Mouse (Mus musculus): ENCODE measurements at regions not wholly inside any gene's neighbourhood (a gene's known extent, or its start where the extent isn't known, plus 50 kb on each side); places are given as distances from the start of the nearest gene placed in this dataset.

DNA sequence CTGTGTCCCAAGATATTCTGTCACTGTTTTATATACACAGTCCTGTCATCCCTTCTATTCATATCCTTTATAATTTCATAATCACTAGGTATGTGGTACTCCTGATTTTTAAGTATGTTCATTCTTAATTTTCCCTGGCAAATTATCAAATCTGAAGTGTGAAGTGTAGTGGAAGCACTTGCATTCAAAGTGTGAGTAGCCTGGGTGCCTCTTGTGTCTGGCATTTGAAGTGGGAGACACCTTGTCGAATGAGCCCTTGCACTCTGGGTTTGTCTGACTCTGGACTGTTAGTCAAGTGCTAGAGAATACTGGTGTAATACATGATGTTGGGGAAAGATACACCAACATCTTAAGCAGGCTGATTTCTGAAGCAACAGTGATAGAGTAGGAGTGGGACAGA lies 852.6 kb downstream of the Efnb2 start:
- no peak for DNase-seq (ENCODE audit: low spot score)
- Histone ChIP-seq H3K27me3 (ENCODE audit: control insufficient read depth, insufficient read depth, low read length) (no peaks in the 10 kb centered on the region), H3K4me1 (replicated peaks; ENCODE audit: control insufficient read depth, insufficient read depth, low read length) (no peaks in the 10 kb centered on the region), H3K4me3 (ENCODE audit: low read depth, low read length) (no peak overlapping the region), H3K36me3 (ENCODE audit: control insufficient read depth, insufficient read depth, low read length) (no peaks in the 10 kb centered on the region), H3K4me2 (replicated peaks; ENCODE audit: low read depth, low read length) (no peak overlapping the region), H3K9me3 (ENCODE audit: control insufficient read depth, low read length) (no peaks in the 10 kb centered on the region), H3K27ac (ENCODE audit: low read depth, low read length) (no peak overlapping the region), H3K9ac (ENCODE audit: low read depth, low read length) (no peak overlapping the region)
- 82% methylated on average over 1 of the region's 1 CpGs for WGBS
- no peak for ATAC-seq (ENCODE audit: low FRiP score)

DNA sequence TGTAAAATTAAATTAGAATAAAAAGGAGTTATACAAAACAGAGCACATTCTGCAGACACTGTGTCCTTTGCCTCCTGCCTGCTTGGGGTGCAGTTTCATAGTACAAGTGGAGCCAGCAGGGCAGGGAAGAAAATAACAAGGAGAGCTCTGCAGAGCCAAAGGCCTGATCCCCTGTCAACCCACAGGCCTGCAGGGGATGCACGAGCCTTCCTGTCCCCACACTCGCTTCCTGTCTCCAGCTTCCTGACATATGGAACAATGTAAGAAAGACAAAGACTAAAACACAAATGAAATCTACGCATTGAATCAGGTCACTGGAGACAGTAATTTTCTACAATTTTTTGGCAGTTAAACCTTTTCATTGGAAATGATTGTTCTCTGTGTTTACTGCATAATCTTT lies 861.8 kb downstream of the Efnb2 start:
- WGBS: 72% methylated on average over 3 of the region's 3 CpGs
- Histone ChIP-seq H3K4me3 (ENCODE audit: low read depth, low read length) (no peak overlapping the region), H3K27ac (ENCODE audit: low read depth, low read length) (no peak overlapping the region), H3K4me1 (replicated peaks; ENCODE audit: control insufficient read depth, insufficient read depth, low read length) (no peaks in the 10 kb centered on the region), H3K9ac (ENCODE audit: low read depth, low read length) (no peak overlapping the region), H3K9me3 (ENCODE audit: control insufficient read depth, low read length) (no peaks in the 10 kb centered on the region), H3K4me2 (replicated peaks; ENCODE audit: low read depth, low read length) (no peak overlapping the region), H3K27me3 (ENCODE audit: control insufficient read depth, insufficient read depth, low read length) (no peaks in the 10 kb centered on the region), H3K36me3 (ENCODE audit: control insufficient read depth, insufficient read depth, low read length) (no peaks in the 10 kb centered on the region)
- ATAC-seq (ENCODE audit: low FRiP score) (no peak), DNase-seq (ENCODE audit: low spot score) (no peak)

DNA sequence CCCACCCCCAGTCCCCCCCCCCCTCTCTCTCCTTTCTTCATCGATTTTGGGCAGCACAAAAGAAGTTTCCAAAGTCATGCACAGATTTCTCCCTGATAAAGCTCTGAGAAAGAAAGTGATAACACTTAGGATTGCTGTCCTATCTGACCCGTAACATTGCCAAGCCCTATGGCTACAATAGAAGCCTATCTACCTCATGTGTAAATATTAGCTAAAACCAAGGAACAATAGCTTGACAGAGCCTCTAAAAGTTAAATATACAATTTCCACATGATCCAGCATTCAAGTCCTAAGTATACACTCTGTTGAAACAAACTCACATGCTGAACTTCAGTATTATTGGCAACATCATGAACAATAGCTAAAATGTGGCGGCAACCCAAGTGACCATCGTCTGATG lies 864.9 kb downstream of the Efnb2 start:
- Histone ChIP-seq H3K27me3 (ENCODE audit: control insufficient read depth, insufficient read depth, low read length) (no peaks in the 10 kb centered on the region), H3K4me1 (replicated peaks; ENCODE audit: control insufficient read depth, insufficient read depth, low read length) (no peaks in the 10 kb centered on the region), H3K9ac (ENCODE audit: low read depth, low read length) (no peak overlapping the region), H3K4me2 (replicated peaks; ENCODE audit: low read depth, low read length) (no peak overlapping the region), H3K27ac (ENCODE audit: low read depth, low read length) (no peak overlapping the region), H3K36me3 (ENCODE audit: control insufficient read depth, insufficient read depth, low read length) (no peaks in the 10 kb centered on the region), H3K9me3 (ENCODE audit: control insufficient read depth, low read length) (no peaks in the 10 kb centered on the region), H3K4me3 (ENCODE audit: low read depth, low read length) (no peak overlapping the region)
- 83% methylated on average over 4 of the region's 4 CpGs for WGBS
- DNase-seq (ENCODE audit: low spot score): no peak
- no peak for ATAC-seq (ENCODE audit: low FRiP score)

DNA sequence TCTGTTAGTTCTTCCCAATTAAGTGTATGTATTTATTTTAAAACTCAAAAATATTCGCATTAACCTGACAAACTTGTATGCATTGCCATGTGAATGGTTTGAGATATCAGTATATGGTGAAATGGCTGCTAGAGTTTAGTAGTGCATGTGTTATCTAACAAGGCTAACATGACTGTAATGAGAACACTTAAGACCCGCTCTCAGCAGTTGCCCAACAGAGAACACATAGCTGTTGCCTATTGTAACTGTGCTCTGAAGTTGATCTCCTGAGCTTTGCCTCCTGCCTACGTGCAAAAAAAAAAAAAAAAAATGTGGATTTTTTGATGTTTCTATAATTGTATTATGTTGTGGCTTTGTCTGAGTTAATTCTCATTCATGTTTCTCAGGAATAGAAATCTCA lies 897.2 kb downstream of the Efnb2 start:
- no peak overlapping the region for H3K4me2 ChIP-seq (replicated peaks; ENCODE audit: low read depth, low read length)
- ATAC-seq (ENCODE audit: low FRiP score) (no peak), DNase-seq (ENCODE audit: low spot score) (no peak)
- H3K4me1 ChIP-seq (replicated peaks; ENCODE audit: control insufficient read depth, insufficient read depth, low read length): no peaks in the 10 kb centered on the region
- H3K9me3 ChIP-seq (ENCODE audit: control insufficient read depth, low read length): no peaks in the 10 kb centered on the region
- no peaks in the 10 kb centered on the region for H3K27me3 ChIP-seq (ENCODE audit: control insufficient read depth, insufficient read depth, low read length)
- no peak overlapping the region for H3K4me3 ChIP-seq (ENCODE audit: low read depth, low read length)
- no peak overlapping the region for H3K9ac ChIP-seq (ENCODE audit: low read depth, low read length)
- 66% methylated on average over 3 of the region's 3 CpGs for WGBS
- H3K27ac ChIP-seq (ENCODE audit: low read depth, low read length): no peak overlapping the region
- no peaks in the 10 kb centered on the region for H3K36me3 ChIP-seq (ENCODE audit: control insufficient read depth, insufficient read depth, low read length)

DNA sequence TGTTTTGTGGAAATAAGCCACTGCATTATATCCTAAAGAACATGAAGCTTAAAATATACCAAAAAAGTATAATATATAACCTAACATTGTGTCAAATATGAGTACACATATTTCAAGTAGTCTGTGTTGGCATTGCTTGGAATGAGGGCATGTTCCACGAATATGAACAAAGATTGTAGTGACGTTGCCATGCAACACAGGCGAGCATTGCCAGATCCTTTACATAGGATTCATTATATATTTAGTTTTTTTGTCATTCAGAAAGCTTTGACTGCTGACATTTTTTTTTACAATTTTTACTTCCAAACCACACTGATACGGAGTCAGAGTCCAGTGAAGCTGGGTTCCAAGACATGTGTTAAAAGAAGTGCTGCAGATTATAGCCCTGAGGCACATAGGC lies 900.1 kb downstream of the Efnb2 start:
- H3K9me3 ChIP-seq (ENCODE audit: control insufficient read depth, low read length): no peaks in the 10 kb centered on the region
- H3K27me3 ChIP-seq (ENCODE audit: control insufficient read depth, insufficient read depth, low read length): no peaks in the 10 kb centered on the region
- ATAC-seq (ENCODE audit: low FRiP score) (no peak), DNase-seq (ENCODE audit: low spot score) (no peak)
- H3K4me2 ChIP-seq (replicated peaks; ENCODE audit: low read depth, low read length): no peak overlapping the region
- no peaks in the 10 kb centered on the region for H3K4me1 ChIP-seq (replicated peaks; ENCODE audit: control insufficient read depth, insufficient read depth, low read length)
- no peak overlapping the region for H3K9ac ChIP-seq (ENCODE audit: low read depth, low read length)
- no peak overlapping the region for H3K27ac ChIP-seq (ENCODE audit: low read depth, low read length)
- no peaks in the 10 kb centered on the region for H3K36me3 ChIP-seq (ENCODE audit: control insufficient read depth, insufficient read depth, low read length)
- WGBS: 85% methylated on average over 4 of the region's 4 CpGs
- no peak overlapping the region for H3K4me3 ChIP-seq (ENCODE audit: low read depth, low read length)

DNA sequence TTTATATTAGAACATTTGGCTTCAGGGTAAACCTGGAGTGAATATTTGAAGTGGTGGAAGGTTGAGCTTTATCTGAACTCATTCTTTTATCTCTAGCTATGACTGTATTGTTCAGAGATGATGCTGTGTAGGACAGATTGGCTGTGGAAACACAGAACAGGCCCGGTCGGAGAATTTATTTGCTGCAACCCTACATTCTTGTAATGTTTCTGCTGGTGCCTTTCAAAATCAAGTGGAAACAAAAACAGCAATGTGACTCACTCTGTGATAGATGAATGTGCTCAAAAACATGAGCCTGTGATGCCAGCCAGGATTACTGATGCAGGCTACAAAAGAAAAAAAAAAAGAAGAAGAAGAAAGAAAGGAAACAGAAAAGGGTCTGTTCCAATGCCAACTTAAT lies 928.3 kb downstream of the Efnb2 start:
- no peak overlapping the region for H3K27ac ChIP-seq (ENCODE audit: low read depth, low read length)
- H3K4me2 ChIP-seq (replicated peaks; ENCODE audit: low read depth, low read length): no peak overlapping the region
- no peak overlapping the region for H3K9ac ChIP-seq (ENCODE audit: low read depth, low read length)
- ATAC-seq (ENCODE audit: low FRiP score) (no peak), DNase-seq (ENCODE audit: low spot score) (no peak)
- H3K27me3 ChIP-seq (ENCODE audit: control insufficient read depth, insufficient read depth, low read length): no peaks in the 10 kb centered on the region
- no peaks in the 10 kb centered on the region for H3K36me3 ChIP-seq (ENCODE audit: control insufficient read depth, insufficient read depth, low read length)
- H3K4me3 ChIP-seq (ENCODE audit: low read depth, low read length): no peak overlapping the region
- WGBS: 76% methylated on average over 2 of the region's 2 CpGs
- H3K4me1 ChIP-seq (replicated peaks; ENCODE audit: control insufficient read depth, insufficient read depth, low read length): no peaks in the 10 kb centered on the region
- no peaks in the 10 kb centered on the region for H3K9me3 ChIP-seq (ENCODE audit: control insufficient read depth, low read length)

DNA sequence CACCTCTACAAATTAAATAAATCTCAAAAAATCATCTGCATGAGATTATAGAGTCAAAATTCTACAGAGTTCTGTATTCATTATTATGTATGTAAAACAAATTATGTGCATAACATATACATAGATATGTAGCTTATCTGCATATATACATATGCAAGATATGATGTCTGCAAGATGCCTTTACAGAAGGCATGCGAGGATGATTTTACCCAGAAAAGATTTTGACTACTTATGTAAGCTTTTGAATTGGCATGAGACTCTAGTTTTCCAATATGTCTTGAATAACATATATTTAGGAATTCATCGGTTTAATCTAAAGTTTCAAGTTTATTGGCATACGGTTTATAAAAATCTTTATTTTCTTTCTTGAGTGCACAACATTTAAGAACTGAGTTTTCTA lies 939.2 kb downstream of the Efnb2 start:
- no peaks in the 10 kb centered on the region for H3K27me3 ChIP-seq (ENCODE audit: control insufficient read depth, insufficient read depth, low read length)
- no peaks in the 10 kb centered on the region for H3K9me3 ChIP-seq (ENCODE audit: control insufficient read depth, low read length)
- no peak overlapping the region for H3K27ac ChIP-seq (ENCODE audit: low read depth, low read length)
- H3K9ac ChIP-seq (ENCODE audit: low read depth, low read length): no peak overlapping the region
- ATAC-seq (ENCODE audit: low FRiP score): no peak
- H3K4me1 ChIP-seq (replicated peaks; ENCODE audit: control insufficient read depth, insufficient read depth, low read length): no peaks in the 10 kb centered on the region
- H3K4me2 ChIP-seq (replicated peaks; ENCODE audit: low read depth, low read length): no peak overlapping the region
- H3K4me3 ChIP-seq (ENCODE audit: low read depth, low read length): no peak overlapping the region
- 93% methylated on average over 3 of the region's 3 CpGs for WGBS
- H3K36me3 ChIP-seq (ENCODE audit: control insufficient read depth, insufficient read depth, low read length): no peaks in the 10 kb centered on the region
- no peak for DNase-seq (ENCODE audit: low spot score)

DNA sequence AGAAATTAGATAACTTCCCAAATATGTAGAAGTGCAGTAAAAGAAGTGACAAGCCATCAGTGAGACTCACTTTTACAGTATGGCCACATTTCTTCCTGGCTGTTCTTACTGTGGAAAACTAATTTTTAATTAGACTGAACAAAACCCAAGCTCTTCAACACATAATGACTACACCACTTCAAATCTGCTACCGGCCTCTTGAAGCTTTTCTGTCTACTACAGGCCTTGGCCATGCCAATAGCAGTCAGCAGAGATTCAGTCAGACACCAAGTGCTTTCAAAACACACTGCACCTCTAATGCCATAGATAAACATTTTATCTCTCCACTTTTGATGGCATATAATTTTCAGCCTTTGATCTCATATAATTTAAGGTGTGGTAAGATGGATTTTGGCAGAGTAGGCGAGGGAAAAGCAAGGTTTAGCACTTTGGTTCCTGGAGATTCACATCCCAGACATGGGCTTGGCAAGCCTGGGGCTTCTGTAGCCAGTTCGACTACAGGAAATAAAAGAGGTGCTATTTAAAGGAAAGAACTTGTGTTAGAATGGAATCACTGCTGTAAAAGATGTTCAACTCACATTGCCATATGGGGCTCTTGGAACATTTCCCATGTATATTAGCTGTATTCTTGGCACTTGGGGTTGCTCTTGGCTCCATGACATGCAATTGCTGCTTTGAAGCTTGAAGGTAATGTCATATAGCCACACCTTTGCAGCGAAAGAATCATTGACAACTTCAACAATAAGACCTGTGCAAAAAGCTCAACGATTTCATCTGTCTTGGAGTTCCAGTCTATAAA lies 941.9 kb downstream of the Efnb2 start:
- Histone ChIP-seq H3K27me3 (ENCODE audit: control insufficient read depth, insufficient read depth, low read length) (no peaks in the 10 kb centered on the region), H3K4me3 (ENCODE audit: low read depth, low read length) (no peak overlapping the region), H3K36me3 (ENCODE audit: control insufficient read depth, insufficient read depth, low read length) (no peaks in the 10 kb centered on the region), H3K4me2 (replicated peaks; ENCODE audit: low read depth, low read length) (no peak overlapping the region), H3K9me3 (ENCODE audit: control insufficient read depth, low read length) (no peaks in the 10 kb centered on the region), H3K4me1 (replicated peaks; ENCODE audit: control insufficient read depth, insufficient read depth, low read length) (no peaks in the 10 kb centered on the region), H3K27ac (ENCODE audit: low read depth, low read length) (no peak overlapping the region), H3K9ac (ENCODE audit: low read depth, low read length) (no peak overlapping the region)
- ATAC-seq (ENCODE audit: low FRiP score): no peak
- 85% methylated on average over 5 of the region's 5 CpGs for WGBS
- no peak for DNase-seq (ENCODE audit: low spot score)

DNA sequence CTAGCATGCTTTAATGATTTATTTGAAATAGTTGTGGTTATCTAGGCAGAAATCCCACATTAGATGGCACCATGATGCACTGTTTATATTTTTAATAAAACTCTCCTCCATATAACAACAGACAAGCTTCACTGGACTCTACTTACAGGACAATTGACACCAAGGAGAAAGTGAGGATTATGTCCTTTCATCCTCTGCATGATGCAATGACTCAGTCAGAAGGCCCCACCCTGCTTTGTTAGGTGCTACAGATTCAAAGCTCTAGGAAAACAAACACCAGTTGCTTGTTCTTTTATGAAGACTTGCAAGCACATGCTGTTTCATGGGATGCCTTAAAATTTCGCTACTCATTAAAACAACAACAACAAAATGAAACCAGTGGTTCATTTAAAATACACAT lies 950.3 kb downstream of the Efnb2 start:
- Histone ChIP-seq H3K4me1 (replicated peaks; ENCODE audit: control insufficient read depth, insufficient read depth, low read length) (no peaks in the 10 kb centered on the region), H3K27ac (ENCODE audit: low read depth, low read length) (no peak overlapping the region), H3K4me2 (replicated peaks; ENCODE audit: low read depth, low read length) (no peak overlapping the region), H3K4me3 (ENCODE audit: low read depth, low read length) (no peak overlapping the region), H3K36me3 (ENCODE audit: control insufficient read depth, insufficient read depth, low read length) (no peaks in the 10 kb centered on the region), H3K9ac (ENCODE audit: low read depth, low read length) (no peak overlapping the region), H3K9me3 (ENCODE audit: control insufficient read depth, low read length) (no peaks in the 10 kb centered on the region), H3K27me3 (ENCODE audit: control insufficient read depth, insufficient read depth, low read length) (no peaks in the 10 kb centered on the region)
- ATAC-seq (ENCODE audit: low FRiP score) (no peak), DNase-seq (ENCODE audit: low spot score) (no peak)
- 76% methylated on average over 1 of the region's 1 CpGs for WGBS

All from hindbrain, embryonic 11.5 days (tissue).